Mouse (Mus musculus) sigmoid colon, adult 10 weeks (tissue): ENCODE results near the gene Cnksr3. TPM values are rescaled to one million over a fixed set of nuclear protein-coding genes. Genes with fewer than 3 reads are reported as not detected.

Experiments used
- polyA plus RNA-seq: library from polyadenylated mRNA; stranded (reverse); fragments of 350-450 nt; fragmentation: Illumina TruSeq; extraction: RNeasy Lipid Tissue Mini Kit (QIAGEN cat#74804); gene quantifications from one replicate; pipeline ENCODE4 v1.2.3, GENCODE M21; 2014; ENCODE audit warnings: low read depth, low replicate concordance

Cnksr3 gene
- polyA plus RNA-seq: 24.2 TPM

GRCm38 (mm10) chr10:7211696-7212482 is at the start of gene Cnksr3:
TSS of gene Cnksr3 (minus strand) at chr10:7212237.

Other genes with a start within 250 kb of the Cnksr3 start
- 2.1 TPM for gene Ipcef1, start 159.8 kb downstream of the Cnksr3 start, polyA plus RNA-seq